Mouse (Mus musculus) ovary, adult 10 weeks (tissue): ENCODE data around the gene Aunip. TPM values are rescaled to one million over a fixed set of nuclear protein-coding genes. Genes with fewer than 3 reads are reported as not detected.

Experiments used
- polyA plus RNA-seq: library from polyadenylated mRNA; stranded (reverse); fragments of 350-450 nt; fragmentation: Illumina TruSeq; extraction: RNeasy Lipid Tissue Mini Kit (QIAGEN cat#74804); gene quantifications from one replicate; pipeline ENCODE4 v1.2.3, GENCODE M21; 2014

Gene Aunip
- 6.2 TPM for polyA plus RNA-seq

DNA sequence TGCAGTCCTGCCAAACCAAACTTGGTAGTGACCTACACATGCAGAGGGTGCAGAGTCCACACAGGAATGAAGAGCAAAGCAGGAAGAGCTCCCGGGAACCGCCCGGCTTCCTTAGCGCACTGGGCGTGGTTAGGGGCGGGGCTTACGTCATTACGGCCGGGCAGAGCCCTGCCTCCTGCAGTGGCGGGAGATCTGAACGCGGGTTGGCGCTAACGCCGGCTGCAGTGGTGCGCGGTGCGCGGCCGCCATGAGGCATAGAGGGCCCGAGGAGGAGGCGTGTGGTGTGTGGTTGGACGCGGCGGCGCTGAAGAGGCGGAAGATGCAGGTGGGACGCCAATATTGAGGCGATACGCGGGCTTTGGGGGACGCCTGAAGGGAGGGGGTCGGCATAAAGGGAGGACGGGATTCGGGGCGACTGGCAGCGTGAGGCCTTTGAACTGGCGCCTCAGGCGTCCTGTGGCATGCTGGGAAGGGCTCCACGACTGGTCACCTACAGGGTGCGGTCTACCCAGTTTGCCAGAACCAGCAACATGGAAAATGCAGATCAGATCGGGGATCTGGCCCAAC lies at the start of gene Aunip:
TSS of gene Aunip (plus strand) at position 155 of the 567 bp plus-strand sequence.

DNA sequence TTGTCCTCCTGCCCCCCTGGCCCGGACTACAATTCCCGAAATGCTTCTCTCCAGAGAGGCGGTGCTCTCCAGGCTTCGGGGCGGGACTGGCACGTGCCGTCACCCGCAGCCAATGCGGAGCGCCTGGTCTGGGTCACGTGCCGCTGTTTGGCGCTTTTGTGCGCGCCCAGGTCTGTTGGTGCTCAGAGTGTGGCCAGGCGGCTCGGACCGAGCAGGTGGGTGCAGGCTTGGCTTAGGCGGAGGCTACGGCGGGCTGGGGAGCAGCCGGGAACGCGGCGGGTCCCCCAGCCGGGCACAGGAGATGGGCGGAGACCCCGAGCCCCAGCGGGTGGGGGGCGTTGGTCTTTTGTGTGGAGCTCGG lies 42.6 kb upstream of the Aunip start, which contains the start of gene Stmn1:
TSS of gene Stmn1 (plus strand) at position 106 of the 361 bp plus-strand sequence.

DNA sequence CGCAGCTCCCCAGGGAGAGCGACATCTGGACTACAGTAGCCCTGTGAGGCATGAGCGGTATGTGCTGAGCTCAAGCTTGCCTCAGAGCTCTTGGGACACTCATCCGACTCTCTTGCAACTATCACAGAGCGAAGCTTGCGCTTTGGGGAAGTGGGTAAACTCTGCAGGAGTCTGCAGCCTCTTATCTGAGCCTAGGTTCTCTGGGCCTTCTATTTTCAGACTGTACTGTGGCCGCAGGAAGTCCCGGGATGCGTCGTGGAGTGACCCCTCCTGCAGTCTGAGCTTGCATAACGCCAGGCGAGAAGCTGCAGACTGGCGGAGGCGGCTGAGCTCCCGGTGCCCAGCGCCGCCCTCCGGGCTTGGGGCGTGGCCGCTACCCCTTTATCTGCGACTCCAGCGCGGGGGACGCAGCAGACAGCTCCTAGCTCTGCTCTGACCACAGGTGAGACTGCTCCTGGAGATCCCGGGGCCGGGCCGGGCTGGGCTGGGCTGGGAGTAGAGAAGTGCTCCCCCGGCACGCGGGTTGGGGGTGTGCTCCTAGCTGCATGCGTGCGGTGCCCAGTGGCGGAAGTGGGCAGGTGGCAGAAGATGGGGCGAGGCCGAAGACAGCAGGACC lies 14.1 kb upstream of the Aunip start, which contains the start of gene Paqr7:
TSS of gene Paqr7 (plus strand) at position 103 of the 616 bp plus-strand sequence.

DNA sequence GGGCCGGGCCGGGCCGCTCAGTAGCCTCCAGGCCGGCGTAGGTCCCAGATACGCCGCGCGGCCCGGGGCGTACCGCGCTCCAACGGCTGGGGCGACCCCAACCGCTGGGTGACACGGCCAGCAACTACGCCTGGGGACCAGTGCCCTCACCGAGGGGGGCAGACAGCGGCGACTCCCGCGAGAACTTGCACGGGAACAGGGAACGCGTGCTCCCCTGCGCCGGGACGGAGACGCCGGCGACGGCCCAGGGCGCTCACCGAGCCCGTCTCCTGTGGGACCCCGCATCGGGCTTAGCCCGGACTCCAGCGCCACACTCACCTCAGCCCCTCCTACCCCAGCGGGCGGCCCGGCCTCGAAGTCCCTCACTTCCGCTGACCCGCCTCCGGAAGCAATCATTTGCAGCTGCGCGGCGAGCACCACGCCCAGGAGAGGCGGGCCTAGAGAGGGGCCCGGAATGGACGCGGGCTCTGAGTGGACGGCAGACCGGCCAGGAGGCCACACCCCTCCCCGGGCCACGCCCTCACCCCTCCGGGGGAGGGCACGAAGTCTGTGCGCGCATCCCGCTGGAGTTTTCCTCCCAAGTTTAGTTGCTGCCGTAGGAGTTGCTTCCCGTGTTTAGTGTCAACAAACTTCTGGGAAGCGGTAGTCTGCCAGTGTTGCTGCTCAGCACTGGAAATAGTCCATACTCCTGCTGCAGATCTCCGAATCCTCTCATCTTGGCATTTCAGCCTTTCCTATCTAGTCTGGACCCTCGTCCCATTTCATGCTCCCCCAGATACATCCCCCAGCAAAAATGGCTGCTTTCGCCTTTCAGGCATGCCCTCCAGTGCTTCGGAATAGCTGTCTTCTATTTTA lies 24.4 kb downstream of the Aunip start, which contains the start of gene Mtfr1l:
TSS of gene Mtfr1l (minus strand) at position 456 of the 855 bp plus-strand sequence.

DNA sequence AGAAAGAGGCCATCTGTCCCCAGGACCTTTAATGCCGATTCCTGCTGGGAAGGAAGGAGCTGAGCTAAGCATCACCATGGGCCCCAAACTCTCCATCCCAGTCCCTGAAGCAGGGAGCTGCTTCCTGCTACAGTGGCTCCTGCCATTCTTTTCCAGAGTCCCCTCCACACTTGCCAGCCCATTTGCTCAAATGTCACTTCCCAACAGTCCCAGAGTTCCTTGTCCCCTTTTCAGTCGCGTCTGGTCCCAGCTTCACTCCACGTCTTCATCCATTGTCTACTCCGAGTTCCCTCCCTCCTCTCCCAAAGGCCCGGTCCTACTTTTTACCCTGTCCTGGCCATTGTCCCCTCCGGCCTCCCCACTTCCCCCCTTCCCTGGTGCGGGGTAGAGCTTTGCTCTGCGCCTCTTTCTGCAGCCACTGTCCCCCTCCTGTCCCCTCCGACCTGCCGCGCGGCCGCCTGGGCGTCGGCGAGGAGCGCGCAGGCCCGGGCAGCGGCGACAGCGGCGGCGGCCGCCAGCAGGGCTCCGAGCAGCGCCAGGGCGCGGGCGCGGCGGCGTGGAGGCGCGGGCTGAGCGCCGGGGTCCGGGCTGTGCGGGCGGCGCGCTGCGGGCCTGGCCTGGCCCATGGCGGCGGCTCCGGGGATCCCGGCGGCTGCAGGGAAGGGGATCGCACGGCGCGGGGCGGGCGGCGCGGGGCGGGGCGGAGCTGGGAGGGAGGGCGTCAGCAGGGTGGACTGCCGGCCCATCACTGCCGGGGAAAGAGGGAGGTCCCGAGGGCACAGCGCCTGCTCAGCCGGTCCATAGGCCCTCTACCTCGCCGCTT lies 40.9 kb downstream of the Aunip start, which contains the start of gene Selenon:
TSS of gene Selenon (minus strand) at position 673 of the 823 bp plus-strand sequence.

Other genes starting within 250 kb of the Aunip start
- gene Pdik1l, start 223.1 kb upstream of the Aunip start, polyA plus RNA-seq, result 37.5 TPM
- not detected for gene Trim63, start 195.9 kb upstream of the Aunip start, polyA plus RNA-seq
- 6.9 TPM for gene Slc30a2, start 167.8 kb upstream of the Aunip start, polyA plus RNA-seq
- gene Extl1, start 127.1 kb upstream of the Aunip start, polyA plus RNA-seq, result not detected
- 3.7 TPM for gene Pafah2, start 114.7 kb upstream of the Aunip start, polyA plus RNA-seq
- 210 TPM for gene Stmn1, start 42.7 kb upstream of the Aunip start, polyA plus RNA-seq
- gene Paqr7, start 14.3 kb upstream of the Aunip start, polyA plus RNA-seq, result 14.9 TPM
- gene Mtfr1l, start 24.4 kb downstream of the Aunip start, polyA plus RNA-seq, result 51.2 TPM
- gene Selenon, start 41.2 kb downstream of the Aunip start, polyA plus RNA-seq, result 6.8 TPM
- 5.4 TPM for gene Man1c1, start 193.3 kb downstream of the Aunip start, polyA plus RNA-seq